Mouse (Mus musculus) MEL (cell line): ENCODE measurements at regions not wholly inside any gene's neighbourhood (a gene's known extent, or its start where the extent isn't known, plus 50 kb on each side); places are given as distances from the start of the nearest gene placed in this dataset.

Experiments used
- CTCF ChIP-seq, 3 experiments: IDR thresholded peaks in 2 of 3; conservative IDR thresholded peaks in 1 of 3; 2 replicates each; pipeline ENCODE4 v1.5.1; 2011 to 2012; ENCODE audit warnings: low read length in 3 of 3, low read depth in 2 of 3, mild to moderate bottlenecking in 2 of 3, improper control_type of control experiment in 1 of 3, inconsistent platforms in 1 of 3, mixed read lengths in 1 of 3, moderate library complexity in 1 of 3; ENCODE audit not compliant: control insufficient read depth in 1 of 3, insufficient read depth in 1 of 3, poor library complexity in 1 of 3, severe bottlenecking in 1 of 3
- ELF1 ChIP-seq: IDR thresholded peaks from 2 replicates; pipeline ENCODE4 v1.6.1; 2014; ENCODE audit warnings: low read depth, mild to moderate bottlenecking, inconsistent platforms, low read length, improper control_type of control experiment, moderate library complexity
- EP300 ChIP-seq, 2 experiments: IDR thresholded peaks; 2 replicates each; pipeline ENCODE4 v1.6.1; 2011; ENCODE audit warnings: improper control_type of control experiment in 2 of 2, low read length in 2 of 2, low read depth in 1 of 2, mild to moderate bottlenecking in 1 of 2
- GATA1 ChIP-seq: IDR thresholded peaks from 2 replicates; pipeline ENCODE4 v1.6.1; 2011; ENCODE audit warnings: low read depth, low read length, improper control_type of control experiment
- POLR2A ChIP-seq, 2 experiments: IDR thresholded peaks; 2 replicates each; pipeline ENCODE4 v1.6.1; 2011 to 2012; ENCODE audit warnings: low read length in 2 of 2, mild to moderate bottlenecking in 2 of 2, control low read depth in 1 of 2, improper control_type of control experiment in 1 of 2, low read depth in 1 of 2, moderate library complexity in 1 of 2; ENCODE audit not compliant: control insufficient read depth in 1 of 2, insufficient read depth in 1 of 2, poor library complexity in 1 of 2
- POLR2AphosphoS2 ChIP-seq: IDR thresholded peaks from 2 replicates; pipeline ENCODE4 v1.6.1; 2011; ENCODE audit warnings: low read length, improper control_type of control experiment
- TAL1 ChIP-seq: IDR thresholded peaks from 2 replicates; pipeline ENCODE4 v1.6.1; 2012; ENCODE audit warnings: mild to moderate bottlenecking, inconsistent platforms, low read length, moderate library complexity, mixed read lengths
- ZC3H11A ChIP-seq: IDR thresholded peaks from 2 replicates; pipeline ENCODE4 v1.6.1; 2012; ENCODE audit warnings: low read depth, mild to moderate bottlenecking, inconsistent platforms, low read length, improper control_type of control experiment

DNA sequence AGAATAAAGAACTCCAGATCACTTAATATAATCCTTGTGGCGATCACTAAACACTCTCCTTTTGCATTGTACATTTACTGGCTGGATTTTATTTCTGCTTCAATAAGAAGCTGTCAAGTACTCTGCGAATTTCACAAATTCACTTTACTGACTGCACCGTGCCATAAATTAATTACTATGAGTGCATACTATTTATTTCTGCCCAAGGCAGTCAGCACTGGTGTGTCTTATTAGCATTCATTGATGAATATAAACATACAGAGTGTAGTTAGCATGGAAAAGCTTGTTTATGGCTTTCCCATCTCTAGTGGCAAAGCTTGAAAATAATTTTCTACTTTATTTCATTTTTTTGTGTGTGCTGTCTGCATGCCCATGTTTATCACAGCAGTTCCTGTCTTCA lies 453.3 kb upstream of the Lmcd1 start:
- TF ChIP-seq EP300 (IDR thresholded peaks at IDR 0.05; ENCODE audit: low read depth in 1 of 2, low read length in 2 of 2): no peak
- no peak for TF ChIP-seq CTCF (IDR thresholded peaks at IDR 0.05 in 2 of 3, conservative IDR thresholded peaks at IDR 0.05 in 1 of 3; ENCODE audit: control insufficient read depth in 1 of 3, insufficient read depth in 1 of 3, low read depth in 2 of 3, low read length in 3 of 3, poor library complexity in 1 of 3, severe bottlenecking in 1 of 3)
- no peak for TF ChIP-seq POLR2A (IDR thresholded peaks at IDR 0.05; ENCODE audit: control insufficient read depth in 1 of 2, insufficient read depth in 1 of 2, low read depth in 1 of 2, low read length in 2 of 2, poor library complexity in 1 of 2)
- TF ChIP-seq TAL1: no peak
- TF ChIP-seq ELF1: no peak
- TF ChIP-seq GATA1: no peak
- no peak for TF ChIP-seq ZC3H11A
- TF ChIP-seq POLR2AphosphoS2: no peak
